Mouse (Mus musculus) heart, embryonic 12.5 days (tissue): Measurements from ENCODE around the gene Clip2. TPM values are rescaled to one million over a fixed set of nuclear protein-coding genes. Genes with fewer than 3 reads are reported as not detected.

Experiments used
- ATAC-seq: fragments of 200-750 bp; cut with Nextera tagmentation; 2 replicates; pipeline ENCODE4 v1.8.0; 2017; ENCODE audit warnings: moderate TSS enrichment, moderate library complexity; ENCODE audit not compliant: insufficient number of reproducible peaks, low FRiP score
- H3K27ac ChIP-seq: fragments of 300-500 bp; sonication (generic); 2 replicates; pipeline ENCODE4 v1.5.1; 2016; ENCODE audit warnings: mild to moderate bottlenecking, moderate library complexity; ENCODE audit not compliant: poor library complexity, severe bottlenecking
- H3K27me3 ChIP-seq: fragments of 300-500 bp; sonication (generic); replicated peaks from 2 replicates; pipeline ENCODE4 v1.6.1; 2016; ENCODE audit warnings: mild to moderate bottlenecking, moderate library complexity
- H3K36me3 ChIP-seq: fragments of 300-500 bp; sonication (generic); 2 replicates; pipeline ENCODE4 v1.6.1; 2016; ENCODE audit warnings: mild to moderate bottlenecking, moderate library complexity
- H3K4me1 ChIP-seq: fragments of 300-500 bp; sonication (generic); replicated peaks from 2 replicates; pipeline ENCODE4 v1.6.1; 2016; ENCODE audit warnings: mild to moderate bottlenecking
- H3K4me2 ChIP-seq: fragments of 300-500 bp; sonication (generic); 2 replicates; pipeline ENCODE4 v1.6.1; 2016; ENCODE audit warnings: mild to moderate bottlenecking, moderate library complexity
- H3K4me3 ChIP-seq: fragments of 300-500 bp; sonication (generic); 2 replicates; pipeline ENCODE4 v1.5.1; 2016; ENCODE audit warnings: mild to moderate bottlenecking
- H3K9ac ChIP-seq: fragments of 300-500 bp; sonication (generic); 2 replicates; pipeline ENCODE4 v1.6.1; 2016; ENCODE audit warnings: mild to moderate bottlenecking, moderate library complexity
- H3K9me3 ChIP-seq: fragments of 300-500 bp; sonication (generic); replicated peaks from 2 replicates; pipeline ENCODE4 v1.6.1; 2016; ENCODE audit warnings: mild to moderate bottlenecking, moderate library complexity
- WGBS: fragments of 180-500 bp; shearing (Covaris S2); methylation state at CpG from one replicate; pipeline ENCODE4 v1.1.7; 2016; 5-methylcytosine and 5-hydroxymethylcytosine counted together
- polyA plus RNA-seq: library from polyadenylated mRNA; unstranded; fragments of >200 nt; fragmentation: Nextera tagmentation; extraction: Ambion mirVana; gene quantifications from 2 replicates; pipeline ENCODE4 v1.2.1, GENCODE M21; 2016

Clip2 gene
- polyA plus RNA-seq, result 2.5 and 2.7 TPM in 2 replicates

GRCm38 (mm10) chr5:134552110-134552972 is at the start of gene Clip2:
TSS of gene Clip2 (minus strand) at chr5:134552434.
- peak; percentile 88 for ATAC-seq
- Histone ChIP-seq H3K4me3 (peak within 1 kb of the TSS; percentile 73), H3K27me3 (0 out of 2 replicates have a peak, but pooled peaks cover 8% of the 10 kb centered on the region), H3K9me3 (0 out of 2 replicates have a peak, but pooled peaks cover 3% of the 10 kb centered on the region), H3K4me2 (peak within 1 kb of the TSS; percentile 77), H3K27ac (peak within 1 kb of the TSS; percentile 84), H3K36me3 (no peaks in the 10 kb centered on the region), H3K4me1 (peaks cover 31% of the 10 kb centered on the region), H3K9ac (peak within 1 kb of the TSS; percentile 78)
- 1% methylated on average over 61 of the region's 61 CpGs for WGBS

GRCm38 (mm10) chr5:134597711-134598110 is 45.5 kb upstream of the Clip2 start:
- no peaks in the 10 kb centered on the region for H3K9me3 ChIP-seq
- no peak overlapping the region for H3K9ac ChIP-seq
- peaks cover 3% of the 10 kb centered on the region; the same call in 1 of the 2 replicates for H3K4me1 ChIP-seq
- no peak overlapping the region for H3K4me2 ChIP-seq
- WGBS, result 79% methylated on average over 10 of the region's 10 CpGs
- no peak overlapping the region for H3K4me3 ChIP-seq
- peaks cover 75% of the 10 kb centered on the region for H3K36me3 ChIP-seq
- no peak for ATAC-seq
- no peak overlapping the region for H3K27ac ChIP-seq
- H3K27me3 ChIP-seq, result no peaks in the 10 kb centered on the region

DNA sequence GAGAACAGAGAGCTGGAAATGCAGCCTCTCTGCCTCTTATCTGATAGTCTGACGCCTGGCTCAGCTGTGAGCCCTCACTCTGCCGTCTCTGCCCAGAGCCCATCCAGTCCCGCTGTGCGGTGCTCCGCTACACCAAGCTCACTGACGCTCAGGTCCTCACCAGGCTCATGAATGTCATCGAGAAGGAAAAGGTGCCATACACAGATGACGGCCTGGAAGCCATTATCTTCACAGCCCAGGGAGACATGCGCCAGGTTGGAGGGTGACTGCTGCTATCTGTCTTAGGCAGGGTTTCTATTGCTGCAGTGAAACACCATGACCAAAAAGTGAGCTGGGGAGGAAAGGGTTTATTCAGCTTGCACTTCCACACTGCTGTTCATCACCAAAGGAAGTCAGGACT is 40.9 kb upstream of the Clip2 start:
- Histone ChIP-seq H3K9ac (no peak overlapping the region), H3K9me3 (no peaks in the 10 kb centered on the region), H3K4me2 (no peak overlapping the region), H3K27me3 (no peaks in the 10 kb centered on the region), H3K4me3 (no peak overlapping the region), H3K27ac (no peak overlapping the region), H3K36me3 (peaks cover 91% of the 10 kb centered on the region), H3K4me1 (peaks cover 5% of the 10 kb centered on the region; the same call in 1 of the 2 replicates)
- WGBS, result 55% methylated on average over 9 of the region's 9 CpGs
- ATAC-seq, result peak; percentile 52; the same call in 1 of the 2 replicates

DNA sequence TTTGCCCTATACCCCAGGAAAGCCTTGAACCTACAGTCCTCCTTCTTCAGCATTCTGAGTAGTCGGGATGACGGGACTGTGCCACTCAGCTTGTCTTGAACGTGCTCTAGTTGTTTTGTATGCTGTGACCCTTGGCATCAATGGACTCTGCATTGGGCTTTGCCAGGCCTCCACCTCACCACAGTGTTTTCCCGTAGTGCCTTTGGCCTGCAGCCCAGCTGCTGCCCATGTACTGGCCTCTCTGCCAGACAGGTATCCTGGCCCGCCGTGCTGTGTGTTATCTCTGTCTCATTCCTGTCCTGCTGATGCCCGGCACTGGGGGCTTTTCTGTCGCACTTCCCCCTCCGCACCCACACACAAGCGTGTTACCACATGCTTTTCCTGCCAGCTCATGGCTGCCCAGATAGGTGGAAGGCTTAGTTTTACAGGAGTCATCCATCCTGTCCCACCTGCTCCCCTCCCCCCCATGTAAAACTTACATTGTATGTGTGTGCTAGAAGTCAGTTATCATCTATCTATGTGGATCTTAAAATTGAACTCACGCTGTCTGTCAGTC is 39.9 kb upstream of the Clip2 start:
- H3K4me2 ChIP-seq, result no peak overlapping the region
- H3K36me3 ChIP-seq, result peaks cover 89% of the 10 kb centered on the region
- no peaks in the 10 kb centered on the region for H3K9me3 ChIP-seq
- WGBS, result 79% methylated on average over 11 of the region's 11 CpGs
- peaks cover 5% of the 10 kb centered on the region; the same call in 1 of the 2 replicates for H3K4me1 ChIP-seq
- H3K27ac ChIP-seq, result no peak overlapping the region
- H3K4me3 ChIP-seq, result no peak overlapping the region
- H3K9ac ChIP-seq, result no peak overlapping the region
- no peaks in the 10 kb centered on the region for H3K27me3 ChIP-seq
- ATAC-seq, result no peak

- Histone ChIP-seq H3K9me3 (no peaks in the 10 kb centered on the region), H3K4me3 (no peak overlapping the region), H3K36me3 (peaks cover 71% of the 10 kb centered on the region), H3K27me3 (no peaks in the 10 kb centered on the region), H3K4me1 (peaks cover 5% of the 10 kb centered on the region; the same call in 1 of the 2 replicates), H3K4me2 (no peak overlapping the region), H3K27ac (no peak overlapping the region), H3K9ac (no peak overlapping the region)
- ATAC-seq, result no peak
- WGBS, result 84% methylated on average over 3 of the region's 3 CpGs
Observed at GRCm38 (mm10) chr5:134589900-134590299, 37.7 kb upstream of the Clip2 start.

DNA sequence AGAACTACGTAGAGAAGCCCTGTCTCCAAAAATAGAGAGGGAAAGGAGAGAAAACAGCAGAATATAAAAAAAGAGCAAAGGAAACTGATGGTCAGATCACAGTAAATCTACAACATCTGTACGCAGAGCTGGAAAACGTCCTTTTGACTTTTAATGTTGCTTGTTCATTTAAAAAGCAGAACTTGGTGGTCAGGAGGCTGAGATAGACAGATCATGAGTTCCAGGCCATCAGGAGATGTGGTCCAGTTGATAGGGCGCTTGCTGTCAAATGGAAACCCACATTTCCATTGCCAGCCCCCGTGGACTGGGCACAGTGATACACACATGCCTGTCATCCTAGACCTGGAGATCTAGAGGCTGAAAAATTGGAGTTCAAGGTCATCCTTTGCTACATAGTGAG is 32.6 kb upstream of the Clip2 start:
- Histone ChIP-seq H3K27me3 (no peaks in the 10 kb centered on the region), H3K9me3 (no peaks in the 10 kb centered on the region), H3K4me2 (no peak overlapping the region), H3K4me3 (no peak overlapping the region), H3K36me3 (peaks cover 24% of the 10 kb centered on the region), H3K9ac (no peak overlapping the region), H3K4me1 (peaks cover 9% of the 10 kb centered on the region), H3K27ac (no peak overlapping the region)
- WGBS, result 81% methylated on average over 5 of the region's 5 CpGs
- no peak for ATAC-seq

DNA sequence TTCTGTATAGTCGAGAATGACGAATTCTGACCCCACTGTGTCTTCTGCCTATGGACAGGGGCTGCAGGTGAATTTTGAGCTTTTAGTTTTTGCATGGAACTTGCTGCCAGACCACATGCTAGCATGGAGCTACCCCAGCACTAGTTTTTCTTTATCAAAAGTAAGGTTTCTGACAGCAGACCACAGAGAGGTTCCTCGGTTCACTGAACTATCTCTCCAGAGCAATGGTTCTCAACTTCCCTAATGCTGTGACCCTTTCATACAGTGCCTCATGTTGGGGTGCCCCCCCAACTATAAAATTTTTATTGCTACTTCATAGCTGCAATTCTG is 31.6 kb upstream of the Clip2 start:
- Histone ChIP-seq H3K4me1 (peaks cover 9% of the 10 kb centered on the region), H3K36me3 (peaks cover 17% of the 10 kb centered on the region), H3K4me3 (peak overlapping the region; percentile 98; the same call in 1 of the 2 replicates), H3K9ac (peak overlapping the region; percentile 96; the same call in 1 of the 2 replicates), H3K27ac (no peak overlapping the region), H3K9me3 (no peaks in the 10 kb centered on the region), H3K27me3 (no peaks in the 10 kb centered on the region), H3K4me2 (peak overlapping the region; percentile 89)
- ATAC-seq, result no peak
- WGBS, result 75% methylated on average over 3 of the region's 3 CpGs

GRCm38 (mm10) chr5:134583006-134583883 is 31.0 kb upstream of the Clip2 start:
- no peaks in the 10 kb centered on the region for H3K9me3 ChIP-seq
- 31% methylated on average over 15 of the region's 15 CpGs for WGBS
- peak overlapping the region; percentile 89 for H3K4me2 ChIP-seq
- H3K4me3 ChIP-seq, result peak overlapping the region; percentile 98
- H3K27me3 ChIP-seq, result no peaks in the 10 kb centered on the region
- H3K4me1 ChIP-seq, result peaks cover 9% of the 10 kb centered on the region
- peak overlapping the region; percentile 56; the same call in 1 of the 2 replicates for H3K27ac ChIP-seq
- ATAC-seq, result no peak
- H3K9ac ChIP-seq, result peak overlapping the region; percentile 96
- peaks cover 13% of the 10 kb centered on the region for H3K36me3 ChIP-seq

DNA sequence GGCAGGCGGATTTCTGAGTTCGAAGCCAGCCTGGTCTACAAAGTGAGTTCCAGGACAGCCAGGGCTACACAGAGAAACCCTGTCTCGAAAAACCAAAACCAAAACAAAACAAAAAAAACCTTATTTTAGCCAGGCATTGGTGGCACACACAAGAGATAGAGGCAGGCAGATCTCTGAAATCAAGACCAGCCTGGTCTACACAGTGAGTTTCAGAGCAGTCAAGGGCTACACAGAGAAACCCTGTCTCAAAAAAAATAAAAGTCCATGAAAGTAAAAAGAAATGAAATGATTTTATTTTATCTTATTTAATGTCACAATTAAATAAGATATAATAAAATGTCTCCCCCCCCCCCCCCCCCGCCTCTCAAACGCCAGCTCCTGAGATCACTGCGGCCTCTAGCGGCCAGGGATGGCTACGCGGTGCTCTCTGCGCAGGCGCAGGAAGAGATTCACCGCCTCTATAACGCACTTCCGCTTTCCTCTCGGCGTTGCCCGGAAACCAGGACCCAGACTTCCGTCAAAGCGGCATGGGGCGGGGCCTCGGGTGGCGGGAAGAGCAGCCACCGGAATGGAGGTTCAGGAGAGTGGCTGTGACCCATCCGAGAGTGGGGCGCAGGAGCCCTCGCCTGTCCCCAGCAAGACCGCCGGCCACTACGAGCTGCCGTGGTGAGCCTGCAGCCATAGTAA is 30.1 kb upstream of the Clip2 start:
- Histone ChIP-seq H3K36me3 (peaks cover 7% of the 10 kb centered on the region), H3K9ac (peak overlapping the region; percentile 96), H3K9me3 (no peaks in the 10 kb centered on the region), H3K27ac (peak overlapping the region; percentile 56; the same call in 1 of the 2 replicates), H3K27me3 (no peaks in the 10 kb centered on the region), H3K4me1 (peaks cover 9% of the 10 kb centered on the region), H3K4me2 (peak overlapping the region; percentile 89), H3K4me3 (peak overlapping the region; percentile 98)
- ATAC-seq, result peak; percentile 95
- 9% methylated on average over 27 of the region's 30 CpGs for WGBS

DNA sequence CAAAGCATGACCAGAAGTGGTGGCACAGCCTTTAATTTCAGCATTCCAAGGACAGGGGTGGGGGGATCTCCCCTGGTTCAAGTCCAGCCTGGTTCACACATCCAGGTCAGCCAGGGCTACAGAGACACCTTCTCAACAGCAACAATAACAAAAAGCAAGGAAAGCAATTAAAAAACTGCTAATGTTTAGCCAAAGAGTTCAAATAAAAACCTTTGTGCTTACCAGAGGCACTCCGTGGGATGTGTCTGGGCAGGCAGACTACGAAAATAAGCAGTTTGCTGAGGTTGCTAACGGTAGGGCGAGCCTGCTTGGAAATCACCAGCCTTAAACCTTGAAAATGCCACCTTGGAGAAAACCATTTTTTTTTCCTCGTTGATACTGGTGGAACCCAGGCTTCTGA is 28.9 kb upstream of the Clip2 start, which contains the start of gene Rfc2:
Rfc2 (plus strand) TSS at position 221 of the 400 bp plus-strand sequence.
- ATAC-seq, result no peak
- WGBS, result 81% methylated on average over 5 of the region's 5 CpGs
- Histone ChIP-seq H3K27ac (no peak within 1 kb of the TSS), H3K4me3 (no peak within 1 kb of the TSS), H3K27me3 (no peaks in the 10 kb centered on the region), H3K36me3 (no peaks in the 10 kb centered on the region), H3K4me1 (peaks cover 9% of the 10 kb centered on the region), H3K4me2 (no peak within 1 kb of the TSS), H3K9ac (no peak within 1 kb of the TSS), H3K9me3 (no peaks in the 10 kb centered on the region)
